Mouse (Mus musculus): Measurements from ENCODE around the gene Hs6st3.
"Not testable (repeated sequence)": the region's sequence is repeated elsewhere in the genome, so short reads cannot be mapped to it uniquely, and the experiment has no call there.

The Hs6st3 gene

DNA sequence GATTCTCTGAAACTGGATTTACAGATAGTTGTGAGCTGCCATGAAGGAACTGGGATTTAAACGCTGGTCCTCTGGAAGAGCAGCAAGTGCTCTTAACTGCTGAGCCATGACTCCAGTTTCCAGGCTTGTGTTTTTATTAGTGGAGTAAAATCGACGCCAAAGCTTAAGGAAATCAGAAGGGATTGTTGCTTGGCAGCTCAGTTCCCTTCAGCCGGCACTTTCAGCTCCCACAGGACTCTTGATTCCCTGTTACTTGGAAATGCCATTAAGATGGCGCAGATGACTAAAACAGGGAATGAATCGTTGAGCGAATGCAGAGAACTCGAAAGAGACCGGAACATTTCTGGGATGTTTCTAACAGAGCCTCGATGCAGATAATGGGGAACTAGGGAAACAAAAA is 112.2 kb downstream of the Hs6st3 start:
- DNase-seq, result no peak

DNA sequence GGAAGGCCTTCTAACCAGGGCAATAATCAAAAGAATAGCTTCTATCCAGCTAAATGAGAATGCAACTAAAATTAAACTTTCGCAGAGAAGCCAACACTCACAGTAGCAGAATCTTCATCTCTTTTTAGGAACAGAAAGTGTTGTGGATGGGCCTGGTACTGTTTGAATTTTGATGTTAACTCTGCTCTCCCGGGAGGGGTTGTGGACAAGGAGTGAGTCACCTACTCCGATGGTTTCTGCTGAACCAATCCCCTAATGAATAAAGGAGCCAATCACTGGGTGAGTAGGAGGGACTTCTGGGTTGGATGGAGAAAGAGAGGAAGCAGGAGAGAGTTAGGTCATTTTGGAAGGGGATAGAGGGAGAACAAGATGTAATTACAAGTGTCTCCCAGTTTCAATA is 117.3 kb downstream of the Hs6st3 start:
- DNase-seq, result no peak

DNA sequence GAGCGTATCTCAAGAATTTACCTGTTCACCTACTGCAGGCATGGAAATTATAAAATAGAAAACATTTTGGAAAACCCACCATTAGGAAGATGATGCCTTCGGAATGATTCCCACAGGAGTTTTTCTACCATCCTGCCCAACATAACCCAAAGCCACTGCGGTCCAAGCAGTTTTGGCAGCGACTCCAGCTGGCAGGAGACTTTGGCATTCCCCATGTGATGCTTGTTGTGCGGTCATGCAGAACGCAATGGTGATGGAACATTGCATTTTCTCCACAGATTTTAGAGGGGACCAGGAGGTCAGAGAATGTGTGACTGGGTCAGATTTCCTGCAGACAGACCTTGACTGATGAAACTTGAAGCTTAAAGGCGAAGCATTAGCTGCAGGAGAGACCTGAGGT is 118.9 kb downstream of the Hs6st3 start:
- DNase-seq, result no peak

DNA sequence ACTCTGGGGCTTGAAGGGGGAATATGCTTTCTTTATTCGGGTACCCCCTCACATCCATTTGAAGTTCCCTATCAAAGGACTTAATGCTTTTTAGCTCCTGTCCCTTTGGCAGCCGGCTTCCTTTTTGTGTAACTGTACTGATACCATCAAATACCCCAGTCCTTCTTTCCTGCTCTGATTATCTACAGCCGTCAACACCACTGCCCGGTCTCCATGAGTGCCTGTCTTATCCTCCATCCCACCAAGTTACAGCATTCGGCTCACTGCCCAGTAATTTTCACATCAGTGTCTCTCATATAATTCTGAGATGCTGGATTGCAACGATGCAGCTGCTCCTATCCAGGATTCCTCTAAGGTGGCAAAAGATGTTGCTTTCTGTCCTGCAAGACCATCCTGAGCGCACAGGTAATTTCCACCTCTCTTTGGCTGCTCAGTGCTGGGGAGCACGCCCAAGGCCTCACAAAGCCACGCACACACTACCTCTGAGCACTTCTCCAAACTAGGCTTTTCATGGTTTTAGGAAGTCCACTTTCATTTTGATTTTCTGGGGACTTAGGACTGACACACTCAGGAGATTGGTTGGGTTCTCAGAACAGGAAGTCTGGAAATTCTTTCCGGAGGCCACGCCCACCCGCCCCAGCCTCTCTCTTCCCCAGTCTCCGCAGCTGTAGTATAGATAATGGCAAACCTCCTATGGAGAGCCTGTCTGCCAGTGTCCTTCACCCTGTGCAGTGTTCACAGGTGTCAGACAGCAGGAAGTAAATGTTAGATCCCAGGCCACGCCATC is 122.2 kb downstream of the Hs6st3 start:
- no peak for DNase-seq

DNA sequence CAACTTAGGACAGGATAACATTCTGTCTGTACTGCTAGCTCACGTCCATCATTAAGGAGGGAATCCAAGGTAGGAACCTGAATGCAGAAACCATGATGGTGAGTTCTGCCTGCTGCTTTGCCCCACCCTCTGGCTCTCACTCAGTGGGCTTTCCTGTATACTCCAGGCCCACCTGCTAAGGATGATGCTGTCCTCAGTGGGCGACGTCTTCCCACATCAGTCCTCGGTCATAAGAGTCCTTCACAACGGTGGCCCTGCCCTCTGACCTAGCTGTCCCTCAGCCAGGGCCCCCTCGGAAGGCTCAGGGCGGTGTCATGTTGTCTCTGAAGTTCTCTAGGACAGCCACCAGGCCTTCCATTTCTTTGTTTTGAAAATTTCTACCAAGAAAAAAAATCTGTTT is 128.2 kb downstream of the Hs6st3 start:
- DNase-seq, result no peak

DNA sequence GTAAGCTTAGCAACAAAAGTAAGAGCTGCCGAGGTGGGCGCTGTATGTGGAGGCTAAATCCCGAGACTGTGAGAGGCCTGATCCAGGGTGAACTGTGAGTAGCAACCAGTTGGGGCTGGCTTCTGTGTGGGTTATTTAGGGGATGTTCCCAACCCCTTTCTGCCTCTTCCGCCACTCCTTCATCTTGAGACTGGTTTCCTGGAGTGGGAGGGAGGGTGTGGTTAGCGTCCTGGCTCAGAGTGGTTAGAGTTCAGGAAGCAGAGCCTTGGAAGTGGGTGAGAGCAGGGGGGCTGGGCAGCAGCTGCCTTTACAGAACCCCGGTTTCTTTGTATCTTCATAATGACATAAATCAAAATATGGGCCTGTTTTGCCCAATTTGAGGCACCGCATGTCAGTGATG is 134.9 kb downstream of the Hs6st3 start:
- no peak for DNase-seq

DNA sequence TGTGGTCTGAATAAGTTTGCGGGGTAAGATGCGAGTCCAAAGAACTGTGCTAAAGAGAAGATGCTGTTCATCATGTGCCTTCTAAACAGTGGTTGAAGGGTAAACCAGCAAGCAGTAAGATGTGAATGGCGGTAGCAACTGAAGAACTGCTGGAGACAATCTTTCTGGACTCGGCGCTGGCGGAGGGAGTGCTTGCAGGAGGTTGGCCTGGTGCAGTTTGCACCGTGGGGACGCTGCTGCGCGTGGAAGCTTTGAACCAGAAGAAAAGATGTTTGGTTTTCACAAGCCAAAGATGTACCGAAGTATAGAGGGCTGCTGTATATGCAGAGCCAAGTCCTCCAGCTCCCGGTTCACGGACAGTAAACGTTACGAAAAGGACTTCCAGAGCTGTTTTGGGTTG is 140.0 kb downstream of the Hs6st3 start:
- not testable (repeated sequence) for DNase-seq

DNA sequence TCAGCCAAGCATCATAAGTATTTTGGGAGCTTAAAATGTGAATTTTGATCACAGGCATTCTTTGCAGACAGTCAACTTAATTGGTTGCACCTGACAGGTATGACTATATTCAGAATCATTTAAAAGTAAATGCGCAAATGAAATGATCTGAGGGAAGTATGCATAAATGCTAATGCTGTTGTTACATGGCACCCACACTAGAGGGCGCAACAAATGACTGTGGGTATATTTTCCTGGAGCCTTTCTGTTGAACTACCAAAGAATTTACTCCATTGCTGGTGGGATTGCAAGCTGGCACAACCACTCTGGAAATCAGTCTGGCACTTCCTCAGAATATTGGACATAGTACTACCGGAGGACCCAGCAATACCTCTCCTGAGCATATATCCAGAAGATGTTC is 145.8 kb downstream of the Hs6st3 start:
- no peak for DNase-seq

DNA sequence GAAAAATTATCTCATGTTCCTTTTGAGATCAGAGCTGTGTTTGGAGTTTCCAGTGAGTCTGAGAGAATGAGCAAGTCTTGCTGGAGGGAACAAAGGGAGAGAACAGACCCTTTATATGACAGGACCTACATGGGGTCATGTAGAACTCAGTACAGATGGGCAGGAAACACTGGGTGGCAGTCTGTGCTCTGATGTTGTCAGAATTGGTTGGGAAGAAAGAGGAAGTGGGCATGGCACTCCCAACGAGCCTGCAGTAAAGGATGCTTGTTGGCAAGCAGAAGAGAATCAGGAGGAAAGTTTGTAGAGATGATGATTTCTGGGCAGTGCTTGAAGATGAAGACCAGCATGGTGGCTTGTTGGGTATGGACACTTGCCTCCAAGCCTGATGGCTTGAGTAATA is 151.5 kb downstream of the Hs6st3 start:
- DNase-seq, result no peak

DNA sequence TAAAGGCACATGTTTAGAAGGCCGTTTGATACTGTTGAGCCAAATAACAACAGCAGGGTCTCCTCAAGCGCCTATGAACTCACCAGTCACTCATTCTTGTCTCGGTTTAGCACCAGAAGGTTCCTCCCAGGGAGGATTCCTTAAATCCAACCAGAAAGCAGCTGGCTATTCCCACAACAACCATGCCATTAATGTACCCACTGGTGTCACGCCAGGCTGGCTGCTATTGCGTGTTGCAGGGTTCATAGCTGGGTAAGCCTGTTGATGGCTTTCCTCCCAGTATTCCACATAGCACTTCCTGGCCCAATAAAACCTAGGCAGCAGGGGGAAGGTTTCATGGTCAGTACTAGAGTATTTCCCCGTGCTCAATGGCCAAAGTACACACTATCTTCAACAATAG is 155.9 kb downstream of the Hs6st3 start:
- no peak for DNase-seq

DNA sequence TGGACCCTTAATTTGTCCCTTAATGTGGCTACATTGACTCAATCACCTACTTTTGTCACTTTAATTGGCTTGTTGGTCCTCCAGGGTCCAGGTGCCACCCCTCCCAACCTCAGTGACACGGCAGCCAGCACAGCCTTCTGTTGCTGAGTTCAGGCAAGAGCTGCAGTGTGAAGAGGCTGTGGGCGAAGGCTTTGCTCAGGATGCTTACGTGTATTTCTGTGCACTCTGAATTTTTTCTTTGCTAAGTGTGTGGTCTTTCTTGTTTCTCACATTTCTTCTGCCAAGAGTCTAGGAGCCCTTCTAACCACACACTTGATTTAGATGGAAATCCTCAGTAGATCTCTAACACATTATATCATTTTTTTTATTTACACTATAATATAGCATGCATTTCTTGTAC is 168.3 kb downstream of the Hs6st3 start:
- peak; percentile 8 for DNase-seq

DNA sequence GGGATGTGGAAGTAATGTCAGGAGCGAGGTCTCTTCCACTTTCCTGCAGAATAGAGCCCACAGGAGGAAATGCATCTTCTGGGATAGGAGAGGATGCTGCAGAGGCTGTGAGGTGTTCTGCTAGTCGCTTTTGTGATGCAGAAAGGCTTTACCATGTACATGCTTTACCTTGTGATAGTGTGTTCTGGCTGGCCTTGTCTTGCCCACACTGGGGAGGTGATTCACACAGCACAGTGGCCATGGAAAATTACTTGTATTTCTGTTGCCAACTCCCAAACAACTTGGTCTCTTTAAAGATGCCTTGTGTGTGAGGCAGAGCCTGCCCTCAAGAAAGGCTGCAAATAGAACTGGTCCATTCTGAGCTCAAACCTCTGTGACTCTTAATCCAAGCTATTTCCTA is 180.2 kb downstream of the Hs6st3 start:
- no peak for DNase-seq

DNA sequence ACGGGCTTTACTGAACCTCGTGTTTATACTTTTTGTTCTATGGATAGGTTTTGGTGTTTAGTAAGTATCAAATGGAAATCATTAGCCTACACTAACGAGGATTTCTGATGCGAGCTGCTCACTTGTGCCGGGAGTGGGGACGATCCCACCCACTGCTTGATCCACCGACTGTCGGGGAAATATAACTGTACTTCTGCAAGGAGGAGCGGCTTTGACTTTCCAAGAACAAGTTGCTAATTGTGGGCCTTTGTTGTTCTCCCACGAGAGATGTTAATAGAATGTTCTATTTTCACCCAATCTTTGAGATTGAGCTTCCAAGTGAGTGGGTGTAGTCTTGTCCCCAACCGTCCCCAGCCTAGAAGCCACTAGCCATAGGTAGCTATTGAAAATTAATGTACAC is 209.1 kb downstream of the Hs6st3 start:
- DNase-seq, result no peak

DNA sequence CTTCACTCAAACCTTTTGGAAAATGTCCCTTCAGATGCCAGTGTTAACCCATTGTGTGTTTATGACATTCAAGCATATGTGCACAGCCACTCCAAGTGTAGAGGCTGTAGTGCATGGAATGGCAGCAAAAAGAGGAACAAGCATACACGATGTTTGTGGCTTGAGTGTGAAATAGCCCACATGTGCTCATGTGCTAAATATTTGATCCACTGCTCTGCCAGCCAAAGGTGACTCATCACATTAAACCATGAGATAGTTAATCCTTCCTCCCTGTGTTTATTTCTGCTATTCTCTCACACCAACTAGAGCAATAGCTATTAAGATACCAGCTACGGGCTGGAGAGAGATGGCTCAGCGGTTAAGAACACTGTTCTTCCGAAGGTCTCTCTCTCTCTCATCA is 223.3 kb downstream of the Hs6st3 start:
- no peak for DNase-seq

DNA sequence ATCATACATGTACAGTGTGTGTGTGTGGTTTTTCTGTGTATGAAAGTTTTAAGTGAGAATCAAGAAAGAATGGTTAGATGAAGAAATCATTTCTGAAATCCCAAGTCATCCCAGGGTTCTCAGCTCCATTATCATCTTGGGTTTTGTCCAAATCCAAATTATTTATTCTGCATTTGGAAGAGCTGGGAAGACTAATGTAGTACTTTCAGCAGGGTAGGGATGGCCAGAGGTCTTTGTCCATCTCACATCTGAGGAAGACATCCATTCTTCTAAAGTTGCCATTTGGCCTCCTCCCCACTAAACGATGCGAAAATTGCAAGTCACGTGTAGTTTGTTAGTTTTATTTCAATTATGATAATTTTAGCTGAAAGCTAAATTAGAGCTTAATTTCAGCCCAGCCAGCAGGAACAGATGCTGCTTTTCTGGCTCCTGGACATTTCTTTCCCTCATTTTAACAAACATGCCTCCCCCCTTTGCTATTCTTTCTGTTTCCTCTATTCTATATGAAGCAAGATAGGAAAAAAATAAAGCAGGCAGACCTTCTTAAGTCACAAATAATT is 229.8 kb downstream of the Hs6st3 start:
- DNase-seq, result no peak

DNA sequence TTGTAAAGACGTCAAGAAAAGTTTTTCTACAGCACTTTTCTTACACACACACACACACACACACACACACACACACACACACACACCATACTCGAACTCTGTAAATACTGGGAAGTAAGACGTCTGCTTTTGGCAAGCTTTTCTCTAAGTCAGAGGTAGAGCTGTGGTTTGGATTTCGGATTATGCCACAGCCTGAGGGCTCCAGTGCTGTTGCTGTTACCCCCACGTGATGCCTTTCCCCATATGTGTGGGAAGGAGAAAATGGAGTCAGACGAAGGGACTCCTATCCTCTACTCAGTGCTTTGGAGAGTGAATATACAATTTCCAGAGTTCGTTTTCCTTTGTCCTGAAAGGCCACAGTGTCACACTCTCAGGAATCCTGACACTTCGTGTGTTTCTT is 231.1 kb downstream of the Hs6st3 start:
- DNase-seq, result no peak

DNA sequence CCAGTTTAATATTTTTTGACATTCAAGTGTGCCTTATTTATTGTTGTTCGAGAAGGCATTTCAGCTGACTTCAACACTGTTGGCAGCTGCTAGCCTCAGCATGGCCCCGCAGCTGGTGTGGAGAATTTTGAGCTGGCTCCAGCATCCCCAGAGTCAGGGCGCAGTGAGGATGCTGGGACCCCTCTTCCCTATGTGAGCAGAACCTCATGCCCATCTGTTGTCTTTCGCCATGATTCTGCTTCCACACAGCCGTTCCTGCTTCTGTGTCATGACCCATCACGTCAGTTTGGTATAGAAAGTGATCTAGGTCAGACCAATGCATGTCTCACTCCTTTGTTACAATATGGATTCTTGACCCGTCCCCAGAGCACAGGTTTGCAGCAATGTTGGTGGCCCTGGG is 231.9 kb downstream of the Hs6st3 start:
- DNase-seq, result no peak

DNA sequence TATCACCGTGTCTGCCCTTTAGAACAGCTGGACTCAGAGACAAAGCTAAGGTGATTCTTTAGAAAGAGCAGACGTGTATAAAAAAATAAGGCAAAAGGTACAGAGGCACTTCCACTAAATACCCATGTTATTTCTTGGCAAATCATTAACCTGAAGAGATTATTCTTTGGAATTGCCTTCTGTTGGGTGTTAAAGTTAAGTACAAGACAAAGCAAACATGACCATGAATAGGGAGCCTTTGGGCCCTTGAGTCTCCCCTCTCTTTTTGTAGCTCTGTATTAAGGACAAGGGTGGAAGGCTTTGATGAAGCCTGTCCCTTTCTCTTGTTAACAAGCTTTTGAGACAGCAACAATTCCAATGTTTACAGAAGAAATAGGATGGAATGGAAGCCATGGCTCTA is 241.2 kb downstream of the Hs6st3 start:
- no peak for DNase-seq

DNA sequence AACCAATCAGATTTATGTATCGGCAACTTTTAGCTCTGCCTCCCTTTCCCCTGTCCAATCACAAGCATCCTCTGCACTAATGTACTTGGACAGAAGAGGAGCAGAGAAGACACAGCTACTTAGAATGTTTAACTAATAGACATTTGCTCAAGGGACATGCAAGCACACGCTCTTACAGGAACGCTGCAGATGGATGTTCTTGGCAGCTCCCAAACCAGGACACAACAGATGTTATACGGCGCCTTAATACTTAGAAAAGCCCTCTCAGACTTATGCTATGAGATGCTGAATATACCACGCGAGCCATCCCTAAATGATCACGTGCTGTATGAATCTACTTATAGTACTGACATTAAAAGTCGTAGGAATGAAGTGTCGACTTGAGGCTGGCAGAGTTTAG is 263.5 kb downstream of the Hs6st3 start:
- no peak for DNase-seq

DNA sequence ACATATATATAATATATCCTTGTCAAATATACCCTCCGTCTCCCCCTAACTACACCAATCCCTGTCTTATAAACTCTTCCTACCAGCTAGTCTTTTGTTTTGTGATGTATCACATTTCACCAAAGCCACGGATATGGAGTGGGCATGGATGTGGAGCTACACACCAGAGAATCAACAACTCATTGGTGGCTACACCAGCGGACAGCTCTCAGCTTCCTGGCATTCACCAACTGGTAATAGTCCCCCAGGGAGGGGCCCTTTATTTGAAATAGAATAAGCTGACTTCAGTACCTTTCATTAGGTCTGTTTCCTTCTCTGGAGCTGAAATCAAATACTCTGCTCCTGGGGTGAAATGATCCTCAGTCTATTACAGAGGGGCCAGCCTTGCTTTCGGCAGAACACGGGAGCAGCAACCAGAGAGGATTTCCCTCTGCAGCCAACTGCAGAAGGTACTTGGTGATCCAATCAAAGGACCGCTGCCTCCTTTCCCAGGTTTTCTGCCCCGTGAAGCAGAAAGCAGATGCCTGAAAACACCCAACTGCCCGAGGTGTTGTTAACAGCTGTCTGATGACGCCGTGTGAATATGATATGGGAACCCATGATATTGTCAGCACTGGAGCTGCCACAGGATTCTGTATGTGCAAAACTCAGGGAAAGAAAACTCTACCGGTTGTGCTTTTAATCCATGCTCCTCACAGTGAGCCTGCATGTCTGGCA is 271.4 kb downstream of the Hs6st3 start:
- DNase-seq, result no peak

DNA sequence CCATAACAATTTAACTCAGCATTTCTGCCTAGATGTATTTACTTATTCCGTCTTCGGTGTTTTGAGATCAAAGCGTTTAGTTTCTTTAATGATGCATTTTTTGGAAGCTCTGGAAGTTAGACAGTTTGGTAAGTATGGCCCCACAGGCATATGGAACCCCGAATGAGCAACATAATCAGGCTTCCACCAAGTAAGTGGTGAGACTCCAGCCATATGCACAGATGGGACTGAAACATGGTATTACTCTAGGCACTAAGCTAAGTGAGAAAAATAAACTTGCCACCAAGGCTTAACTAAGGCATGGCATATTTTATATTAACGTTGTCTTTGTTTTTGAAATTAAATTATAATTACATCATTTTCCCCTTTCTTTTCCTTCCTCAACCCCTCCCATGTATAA is 284.8 kb downstream of the Hs6st3 start:
- DNase-seq, result no peak

DNA sequence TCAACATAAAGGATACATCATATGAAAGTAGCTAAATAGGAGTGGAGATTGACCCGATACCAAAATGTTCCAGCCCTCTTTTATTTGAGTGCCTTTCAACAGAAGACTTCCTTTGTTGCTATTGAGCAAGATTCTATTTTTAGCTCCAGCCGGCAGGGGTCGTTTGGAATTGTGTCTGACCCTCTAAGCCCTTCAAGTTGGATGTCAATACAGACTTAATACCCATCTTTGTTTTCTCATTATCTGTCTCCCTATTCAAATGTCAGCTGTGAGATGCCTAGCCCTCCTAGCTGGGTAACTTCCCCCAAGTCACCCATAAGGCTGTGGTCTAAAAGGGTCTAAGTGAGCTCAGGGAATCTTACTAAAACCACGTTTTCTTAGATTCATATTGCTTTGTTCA is 312.3 kb downstream of the Hs6st3 start:
- DNase-seq, result no peak

DNA sequence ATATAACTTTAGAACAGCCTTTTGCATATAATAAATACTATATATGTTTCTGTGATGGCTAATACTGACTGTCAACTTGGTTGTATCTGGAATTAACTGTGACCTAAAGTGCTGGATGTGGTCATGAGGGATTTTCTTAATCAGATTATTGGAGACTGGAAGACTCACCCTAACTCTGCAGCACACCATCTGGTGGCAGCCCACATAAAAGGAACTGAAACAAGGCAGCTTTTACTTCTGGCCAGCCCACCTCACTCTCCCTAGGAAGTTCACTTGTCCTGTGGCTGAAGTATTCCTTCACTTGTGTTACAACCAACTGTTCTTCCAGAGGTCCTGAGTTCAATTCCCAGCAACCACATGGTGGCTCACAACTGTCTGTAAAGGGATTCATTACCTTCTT is 313.5 kb downstream of the Hs6st3 start:
- no peak for DNase-seq

DNA sequence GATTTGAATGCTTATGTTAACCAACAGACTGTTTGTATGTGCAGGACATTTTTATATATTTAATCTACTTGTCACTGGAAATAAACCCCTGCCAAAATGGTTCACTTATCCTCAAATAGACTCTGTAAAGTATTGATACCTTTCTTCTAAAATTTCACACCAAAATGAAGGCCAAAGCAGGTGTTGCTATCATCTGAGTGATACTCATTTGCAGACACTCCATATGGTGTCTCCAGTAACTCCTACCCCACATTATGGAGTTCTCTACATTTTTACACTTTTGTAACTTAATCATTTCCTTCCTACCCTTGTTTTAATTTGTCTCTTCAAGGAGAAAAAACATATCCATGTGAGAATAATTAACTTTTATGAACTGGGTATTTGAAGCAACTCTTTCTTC is 314.2 kb downstream of the Hs6st3 start:
- no peak for DNase-seq

DNA sequence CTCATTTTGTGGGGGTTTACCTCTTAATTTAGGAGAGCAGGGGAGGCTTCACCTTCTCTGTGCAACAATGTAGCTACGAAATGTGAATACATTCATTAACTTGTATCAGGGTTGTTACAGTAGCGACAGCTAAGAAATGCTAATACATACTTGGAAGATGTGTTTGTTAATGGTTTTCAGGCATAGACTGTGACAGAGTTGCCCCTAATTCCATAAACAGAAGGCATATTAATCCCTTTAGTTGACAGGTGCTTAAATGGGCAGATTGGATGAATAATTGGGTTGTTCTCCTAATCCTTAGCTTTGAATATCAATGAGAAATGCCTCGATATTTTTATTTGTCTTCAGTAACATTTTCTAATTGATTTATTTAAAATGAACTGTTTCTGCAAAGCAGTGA is 314.7 kb downstream of the Hs6st3 start:
- DNase-seq, result no peak

All from right cerebral cortex, postnatal 14 days (tissue).